14 mouse cellular contexts compared by ENCODE assay signal in genomic region chr4:118517497-118518146, GRCm38 (mm10). TPM values are rescaled to one million over a fixed set of nuclear protein-coding genes. Genes with fewer than 3 reads are reported as not detected.
A peak's percentile ranks its signal among the peaks of the same experiment; 100 is the strongest.
DNase-seq lines count a peak whose midpoint lies in the region; ATAC-seq and TF ChIP-seq lines count a peak whose summit lies in the region.
"Had no signal": no experiment of that assay in that cellular context is flagged by ENCODE, and none has a peak within 500 bp of the region (broad histone marks: within the 10 kb centered on the region; RNA-seq: fewer than 3 reads in every experiment).

No protein-coding gene starts in this region.

- H3K27ac ChIP-seq in heart, embryonic 10.5 days = 0 out of 2 replicates have a peak overlapping the region, but pooled peaks have one; percentile 33
- H3K27ac ChIP-seq in lung, embryonic 14.5 days (ENCODE audit: low read depth) = no peak overlapping the region
- peak overlapping the region; percentile 84 for H3K27ac ChIP-seq in intestine, embryonic 14.5 days (ENCODE audit: low read depth)
- H3K27ac ChIP-seq in small intestine, adult 2 months (ENCODE audit: insufficient read depth, low read depth, low read length) = peak overlapping the region; percentile 100
- H3K27ac ChIP-seq: kidney, postnatal 0 days had no signal

- H3K4me3 ChIP-seq in heart, embryonic 10.5 days = peak overlapping the region; percentile 35; the same call in 1 of the 2 replicates
- H3K4me3 ChIP-seq in lung, embryonic 14.5 days (ENCODE audit: low read depth, low read length) = no peak overlapping the region
- no peak overlapping the region for H3K4me3 ChIP-seq in intestine, embryonic 14.5 days (ENCODE audit: low read depth, low read length)
- peak overlapping the region; percentile 51 for H3K4me3 ChIP-seq in small intestine, adult 2 months (ENCODE audit: low read depth, low read length)

- H3K4me2 ChIP-seq in lung, embryonic 14.5 days = 0 out of 2 replicates have a peak overlapping the region, but pooled peaks have one; percentile 7
- H3K4me2 ChIP-seq in intestine, embryonic 14.5 days (ENCODE audit: low read length) = peak overlapping the region; percentile 14

- DNase-seq in heart, embryonic 10.5 days (ENCODE audit: low spot score) = no peak
- no peak for DNase-seq in heart, postnatal 25 days (ENCODE audit: low spot score)
- DNase-seq in lung, embryonic 14.5 days = no peak
- DNase-seq in lung, postnatal 4 days = no peak
- peak; percentile 58 for DNase-seq in intestine, embryonic 14.5 days (ENCODE audit: low spot score)
- DNase-seq in urinary bladder, postnatal 4 days (ENCODE audit: low spot score in 2 of 2) = no peak
- no peak for DNase-seq in cerebellum, adult 9-11 months
- DNase-seq: B cell, adult 2 months; thymus, adult 2 months had no signal

- no peaks in the 10 kb centered on the region for H3K9me3 ChIP-seq in heart, embryonic 10.5 days
- no peaks in the 10 kb centered on the region for H3K9me3 ChIP-seq in lung, embryonic 14.5 days (ENCODE audit: low read depth, low read length)
- H3K9me3 ChIP-seq in intestine, embryonic 14.5 days (ENCODE audit: control insufficient read depth, low read length) = no peaks in the 10 kb centered on the region

- no peak for TF ChIP-seq POLR2A in small intestine, adult 2 months (IDR thresholded peaks at IDR 0.05; ENCODE audit: low read depth, low read length)

- TF ChIP-seq CTCF in lung, embryonic 14.5 days (IDR thresholded peaks at IDR 0.05; ENCODE audit: low read depth) = no peak
- no peak for TF ChIP-seq CTCF in small intestine, adult 2 months (IDR thresholded peaks at IDR 0.05; ENCODE audit: extremely low read depth, insufficient read length, insufficient replicate concordance, low read depth, low read length)

- 37% methylated on average over 16 of the region's 16 CpGs for WGBS in heart, embryonic 10.5 days
- WGBS in lung, embryonic 14.5 days = 32% methylated on average over 16 of the region's 16 CpGs
- WGBS in intestine, embryonic 14.5 days = 38% methylated on average over 16 of the region's 16 CpGs
- WGBS in small intestine, adult 2 months = 19% methylated on average over 16 of the region's 16 CpGs

- peaks cover 22% of the 10 kb centered on the region for H3K4me1 ChIP-seq in heart, embryonic 10.5 days
- no peaks in the 10 kb centered on the region for H3K4me1 ChIP-seq in lung, embryonic 14.5 days (ENCODE audit: insufficient read depth)
- no peaks in the 10 kb centered on the region for H3K4me1 ChIP-seq in intestine, embryonic 14.5 days (replicated peaks; ENCODE audit: control insufficient read depth, insufficient read depth, low read length)
- peaks cover 28% of the 10 kb centered on the region; the same call in 1 of the 2 replicates for H3K4me1 ChIP-seq in small intestine, adult 2 months (ENCODE audit: control insufficient read depth, insufficient read depth, insufficient read length, low read length)

- intact Hi-C loops in heart, postnatal 25 days (cut with DNase I) = loop anchor here (2.0 to 5.0 kb wide), 4 partner anchors 35 to 90 kb away; partner anchors contain the start of gene Elovl1

- ATAC-seq in lung, embryonic 14.5 days (ENCODE audit: insufficient read depth) = no peak
- peak; percentile 37; the same call in 1 of the 2 replicates for ATAC-seq in intestine, embryonic 14.5 days (replicated peaks; ENCODE audit: low FRiP score, low TSS enrichment, low read depth)

- no peak overlapping the region for H3K9ac ChIP-seq in lung, embryonic 14.5 days
- H3K9ac ChIP-seq in intestine, embryonic 14.5 days (ENCODE audit: low read length) = no peak overlapping the region

- peaks cover 6% of the 10 kb centered on the region; the same call in 1 of the 2 replicates for H3K27me3 ChIP-seq in heart, embryonic 10.5 days (ENCODE audit: insufficient read depth, poor library complexity, severe bottlenecking)
- H3K27me3 ChIP-seq in lung, embryonic 14.5 days (ENCODE audit: insufficient read depth, low read length) = peaks cover 4% of the 10 kb centered on the region; the same call in 1 of the 2 replicates
- 0 out of 2 replicates have a peak, but pooled peaks cover 3% of the 10 kb centered on the region for H3K27me3 ChIP-seq in intestine, embryonic 14.5 days (replicated peaks; ENCODE audit: control insufficient read depth, insufficient read depth, low read length)
- no peaks in the 10 kb centered on the region for H3K27me3 ChIP-seq in small intestine, adult 2 months (ENCODE audit: control insufficient read depth, insufficient read depth, low read length)

- no peaks in the 10 kb centered on the region for H3K36me3 ChIP-seq in heart, embryonic 10.5 days
- no peaks in the 10 kb centered on the region for H3K36me3 ChIP-seq in lung, embryonic 14.5 days (ENCODE audit: insufficient read depth)
- H3K36me3 ChIP-seq in intestine, embryonic 14.5 days (ENCODE audit: control insufficient read depth, insufficient read depth, low read length) = no peaks in the 10 kb centered on the region
- H3K36me3 ChIP-seq in small intestine, adult 2 months (ENCODE audit: control insufficient read depth, insufficient read depth, low read length) = no peaks in the 10 kb centered on the region

RNA-seq across cellular contexts. Expression of gene 2610528J11Rik, which starts 9.2 kb away (rescaled TPM):
- 0.70 and 1.7 TPM in 2 replicates for polyA plus RNA-seq in heart, embryonic 10.5 days (2016; fragmentation: Nextera tagmentation; extraction: Ambion mirVana)
- not detected for total RNA-seq in heart, postnatal 25 days (2021)
- 9.0 and 10.3 TPM in 2 replicates for polyA plus RNA-seq in lung, embryonic 14.5 days (2014; fragmentation: Nextera tagmentation; extraction: Ambion mirVana)
- polyA plus RNA-seq in intestine, embryonic 14.5 days (2014; fragmentation: Nextera tagmentation; extraction: Ambion mirVana) = 35.7 and 46.4 TPM in 2 replicates
- 62.2 and 164 TPM in 2 replicates for polyA plus RNA-seq in small intestine, adult 2 months (2012; rRNA removed)
- total RNA-seq: gastrocnemius, postnatal 4 days; left cerebral cortex, adult 8-10 months; megakaryocyte-erythroid progenitor cell, adult 5-6 weeks had no signal

RNA-seq across cellular contexts. Expression of gene Tmem125, which starts 26.2 kb away (rescaled TPM):
- 0.32 and 0.69 TPM in 2 replicates for polyA plus RNA-seq in heart, embryonic 10.5 days (2016; fragmentation: Nextera tagmentation; extraction: Ambion mirVana)
- under 1 TPM in 1 of 2 experiments, not detected in 1; 0.17 TPM for total RNA-seq in heart, postnatal 25 days (2021)
- polyA plus RNA-seq in lung, embryonic 14.5 days (2014; fragmentation: Nextera tagmentation; extraction: Ambion mirVana) = 3.3 and 3.6 TPM in 2 replicates
- 8.5 and 9.3 TPM in 2 replicates for polyA plus RNA-seq in intestine, embryonic 14.5 days (2014; fragmentation: Nextera tagmentation; extraction: Ambion mirVana)
- 37.2 and 68.8 TPM in 2 replicates for polyA plus RNA-seq in small intestine, adult 2 months (2012; rRNA removed)
- total RNA-seq: megakaryocyte-erythroid progenitor cell, adult 5-6 weeks had no signal

RNA-seq across cellular contexts. Expression of gene Tie1, which starts 27.8 kb away (rescaled TPM):
- 36.5 and 54.4 TPM in 2 replicates for polyA plus RNA-seq in heart, embryonic 10.5 days (2016; fragmentation: Nextera tagmentation; extraction: Ambion mirVana)
- 10 to 100 TPM; 64.0 to 75.8 TPM for total RNA-seq in heart, postnatal 25 days (2021)
- 52.7 and 54.2 TPM in 2 replicates for polyA plus RNA-seq in lung, embryonic 14.5 days (2014; fragmentation: Nextera tagmentation; extraction: Ambion mirVana)
- polyA plus RNA-seq in intestine, embryonic 14.5 days (2014; fragmentation: Nextera tagmentation; extraction: Ambion mirVana) = 17.2 and 18.8 TPM in 2 replicates
- 8.6 and 16.2 TPM in 2 replicates for polyA plus RNA-seq in small intestine, adult 2 months (2012; rRNA removed)

Comparison
In these comparisons a context has a peak if more than half of its experiments do, and no peak if none do; other contexts are left out.
1. H3K4me3 ChIP-seq: peak in heart, embryonic 10.5 days (single experiment) and small intestine, adult 2 months (single experiment); none in lung, embryonic 14.5 days (single experiment) and intestine, embryonic 14.5 days (single experiment).